Mouse (Mus musculus): ENCODE measurements around the gene Armcx5. TPM values are rescaled to one million over a fixed set of nuclear protein-coding genes. Genes with fewer than 3 reads are reported as not detected.

The Armcx5 gene
- polyA plus RNA-seq (2015; fragmentation: Nextera tagmentation; extraction: Ambion mirVana) = 2.9 and 3.5 TPM in 2 replicates

- peak; percentile 99 for ATAC-seq (ENCODE audit: low read depth)
- H3K4me2 ChIP-seq (ENCODE audit: low read depth, low read length) = peak within 1 kb of the TSS; percentile 64
- H3K27ac ChIP-seq (ENCODE audit: low read length) = peak within 1 kb of the TSS; percentile 50; the same call in 1 of the 2 replicates
- no peaks in the 10 kb centered on the region for H3K27me3 ChIP-seq (ENCODE audit: control insufficient read depth, insufficient read depth, low read depth, low read length)
- no peaks in the 10 kb centered on the region for H3K9me3 ChIP-seq (replicated peaks; ENCODE audit: control insufficient read depth, low read length)
- H3K9ac ChIP-seq (ENCODE audit: low read depth, low read length) = peak within 1 kb of the TSS; percentile 72
- 17% methylated on average over 48 of the region's 48 CpGs for WGBS (ENCODE audit: insufficient replicate concordance)
- H3K4me3 ChIP-seq (ENCODE audit: low read depth, low read length) = peak within 1 kb of the TSS; percentile 72
- no peaks in the 10 kb centered on the region; the same call in 1 of the 2 replicates for H3K4me1 ChIP-seq (ENCODE audit: control insufficient read depth, low read depth, low read length)
- H3K36me3 ChIP-seq (ENCODE audit: control insufficient read depth, insufficient read depth) = no peaks in the 10 kb centered on the region
These were observed at the start of gene Armcx5, which contains the start of gene Gprasp1 for GRCm38 (mm10) chrX:135742304-135743055. Armcx5 (plus strand) TSS chrX:135742733. Gprasp1 (plus strand) TSS chrX:135742733.

GRCm38 (mm10) chrX:135693633-135694032, 48.9 kb upstream of the Armcx5 start, which contains the start of gene Tcp11x2:
Tcp11x2 (minus strand) TSS chrX:135693790.
- WGBS (ENCODE audit: insufficient replicate concordance) = 33% methylated on average over 1 of the region's 1 CpGs
- no peaks in the 10 kb centered on the region for H3K36me3 ChIP-seq (ENCODE audit: control insufficient read depth, insufficient read depth)
- H3K9ac ChIP-seq (ENCODE audit: low read depth, low read length) = no peak within 1 kb of the TSS
- ATAC-seq (ENCODE audit: low read depth) = no peak
- no peaks in the 10 kb centered on the region for H3K9me3 ChIP-seq (replicated peaks; ENCODE audit: control insufficient read depth, low read length)
- no peak within 1 kb of the TSS for H3K4me2 ChIP-seq (ENCODE audit: low read depth, low read length)
- no peaks in the 10 kb centered on the region for H3K4me1 ChIP-seq (ENCODE audit: control insufficient read depth, low read depth, low read length)
- no peak within 1 kb of the TSS for H3K4me3 ChIP-seq (ENCODE audit: low read depth, low read length)
- no peaks in the 10 kb centered on the region for H3K27me3 ChIP-seq (ENCODE audit: control insufficient read depth, insufficient read depth, low read depth, low read length)
- H3K27ac ChIP-seq (ENCODE audit: low read length) = no peak within 1 kb of the TSS

GRCm38 (mm10) chrX:135703111-135703510, 39.4 kb upstream of the Armcx5 start:
- no peaks in the 10 kb centered on the region for H3K9me3 ChIP-seq (replicated peaks; ENCODE audit: control insufficient read depth, low read length)
- H3K36me3 ChIP-seq (ENCODE audit: control insufficient read depth, insufficient read depth) = no peaks in the 10 kb centered on the region
- no peaks in the 10 kb centered on the region for H3K4me1 ChIP-seq (ENCODE audit: control insufficient read depth, low read depth, low read length)
- no peaks in the 10 kb centered on the region for H3K27me3 ChIP-seq (ENCODE audit: control insufficient read depth, insufficient read depth, low read depth, low read length)
- H3K4me3 ChIP-seq (ENCODE audit: low read depth, low read length) = no peak overlapping the region
- no peak for ATAC-seq (ENCODE audit: low read depth)
- H3K4me2 ChIP-seq (ENCODE audit: low read depth, low read length) = no peak overlapping the region
- WGBS (ENCODE audit: insufficient replicate concordance) = 71% methylated on average over 1 of the region's 1 CpGs
- no peak overlapping the region for H3K9ac ChIP-seq (ENCODE audit: low read depth, low read length)
- no peak overlapping the region for H3K27ac ChIP-seq (ENCODE audit: low read length)

- no peaks in the 10 kb centered on the region for H3K4me1 ChIP-seq (ENCODE audit: control insufficient read depth, low read depth, low read length)
- H3K4me2 ChIP-seq (ENCODE audit: low read depth, low read length) = no peak overlapping the region
- H3K36me3 ChIP-seq (ENCODE audit: control insufficient read depth, insufficient read depth) = no peaks in the 10 kb centered on the region
- no peak for ATAC-seq (ENCODE audit: low read depth)
- H3K4me3 ChIP-seq (ENCODE audit: low read depth, low read length) = no peak overlapping the region
- H3K9me3 ChIP-seq (replicated peaks; ENCODE audit: control insufficient read depth, low read length) = no peaks in the 10 kb centered on the region
- no peak overlapping the region for H3K9ac ChIP-seq (ENCODE audit: low read depth, low read length)
- WGBS (ENCODE audit: insufficient replicate concordance) = 40% methylated on average over 2 of the region's 2 CpGs
- H3K27me3 ChIP-seq (ENCODE audit: control insufficient read depth, insufficient read depth, low read depth, low read length) = no peaks in the 10 kb centered on the region
- no peak overlapping the region for H3K27ac ChIP-seq (ENCODE audit: low read length)
These were observed 38.2 kb upstream of the Armcx5 start for GRCm38 (mm10) chrX:135704349-135704748.

- Histone ChIP-seq H3K4me2 (ENCODE audit: low read depth, low read length) (no peak overlapping the region), H3K4me1 (ENCODE audit: control insufficient read depth, low read depth, low read length) (no peaks in the 10 kb centered on the region), H3K27ac (ENCODE audit: low read length) (no peak overlapping the region), H3K9ac (ENCODE audit: low read depth, low read length) (no peak overlapping the region), H3K9me3 (replicated peaks; ENCODE audit: control insufficient read depth, low read length) (no peaks in the 10 kb centered on the region), H3K36me3 (ENCODE audit: control insufficient read depth, insufficient read depth) (no peaks in the 10 kb centered on the region), H3K4me3 (ENCODE audit: low read depth, low read length) (no peak overlapping the region), H3K27me3 (ENCODE audit: control insufficient read depth, insufficient read depth, low read depth, low read length) (no peaks in the 10 kb centered on the region)
- ATAC-seq (ENCODE audit: low read depth) = no peak
- 47% methylated on average over 2 of the region's 2 CpGs for WGBS (ENCODE audit: insufficient replicate concordance)
These were observed 29.7 kb upstream of the Armcx5 start for GRCm38 (mm10) chrX:135712845-135713244.

GRCm38 (mm10) chrX:135725161-135725560, 17.4 kb upstream of the Armcx5 start, which contains the start of gene Tmsb15a:
Tmsb15a (minus strand) TSS chrX:135725261.
- WGBS (ENCODE audit: insufficient replicate concordance) = 67% methylated on average over 10 of the region's 10 CpGs
- no peak for ATAC-seq (ENCODE audit: low read depth)
- no peak within 1 kb of the TSS for H3K4me2 ChIP-seq (ENCODE audit: low read depth, low read length)

GRCm38 (mm10) chrX:135738730-135739520, 3.6 kb upstream of the Armcx5 start:
- WGBS (ENCODE audit: insufficient replicate concordance) = 74% methylated on average over 2 of the region's 2 CpGs
- Histone ChIP-seq H3K4me2 (ENCODE audit: low read depth, low read length) (no peak overlapping the region), H3K9ac (ENCODE audit: low read depth, low read length) (no peak overlapping the region), H3K4me3 (ENCODE audit: low read depth, low read length) (no peak overlapping the region), H3K27me3 (ENCODE audit: control insufficient read depth, insufficient read depth, low read depth, low read length) (no peaks in the 10 kb centered on the region), H3K27ac (ENCODE audit: low read length) (no peak overlapping the region), H3K4me1 (ENCODE audit: control insufficient read depth, low read depth, low read length) (no peaks in the 10 kb centered on the region; the same call in 1 of the 2 replicates), H3K9me3 (replicated peaks; ENCODE audit: control insufficient read depth, low read length) (no peaks in the 10 kb centered on the region), H3K36me3 (ENCODE audit: control insufficient read depth, insufficient read depth) (no peaks in the 10 kb centered on the region)
- ATAC-seq (ENCODE audit: low read depth) = no peak

More at GRCm38 (mm10) chrX:135725161-135725560, 17.4 kb upstream of the Armcx5 start, which contains the start of gene Tmsb15a:
- no peaks in the 10 kb centered on the region for H3K9me3 ChIP-seq (replicated peaks; ENCODE audit: control insufficient read depth, low read length)
- H3K4me3 ChIP-seq (ENCODE audit: low read depth, low read length) = no peak within 1 kb of the TSS
- no peak within 1 kb of the TSS for H3K27ac ChIP-seq (ENCODE audit: low read length)
- H3K36me3 ChIP-seq (ENCODE audit: control insufficient read depth, insufficient read depth) = no peaks in the 10 kb centered on the region
- no peaks in the 10 kb centered on the region for H3K4me1 ChIP-seq (ENCODE audit: control insufficient read depth, low read depth, low read length)
- H3K27me3 ChIP-seq (ENCODE audit: control insufficient read depth, insufficient read depth, low read depth, low read length) = no peaks in the 10 kb centered on the region
- no peak within 1 kb of the TSS for H3K9ac ChIP-seq (ENCODE audit: low read depth, low read length)

- H3K4me3 ChIP-seq (ENCODE audit: low read depth, low read length) = peak overlapping the region; percentile 72
- 20% methylated on average over 7 of the region's 7 CpGs for WGBS (ENCODE audit: insufficient replicate concordance)
- H3K4me2 ChIP-seq (ENCODE audit: low read depth, low read length) = peak overlapping the region; percentile 64
- no peaks in the 10 kb centered on the region for H3K36me3 ChIP-seq (ENCODE audit: control insufficient read depth, insufficient read depth)
- H3K9me3 ChIP-seq (replicated peaks; ENCODE audit: control insufficient read depth, low read length) = no peaks in the 10 kb centered on the region
- H3K9ac ChIP-seq (ENCODE audit: low read depth, low read length) = peak overlapping the region; percentile 72
- peak overlapping the region; percentile 41; the same call in 1 of the 2 replicates for H3K27ac ChIP-seq (ENCODE audit: low read length)
- ATAC-seq (ENCODE audit: low read depth) = 0 out of 2 replicates have a peak, but pooled peaks have one; percentile 7
- H3K27me3 ChIP-seq (ENCODE audit: control insufficient read depth, insufficient read depth, low read depth, low read length) = no peaks in the 10 kb centered on the region
- H3K4me1 ChIP-seq (ENCODE audit: control insufficient read depth, low read depth, low read length) = no peaks in the 10 kb centered on the region; the same call in 1 of the 2 replicates
These were observed 473 bp downstream of the Armcx5 start for GRCm38 (mm10) chrX:135743056-135743355.

Data from liver, embryonic 16.5 days (tissue).